Mouse (Mus musculus): ENCODE measurements around the gene Slc35a2. TPM values are rescaled to one million over a fixed set of nuclear protein-coding genes. Genes with fewer than 3 reads are reported as not detected.

The Slc35a2 gene
- total RNA-seq (2021), result 10 to 100 TPM; 45.9 to 52.7 TPM
- long read RNA-seq, experiment 1, transcript Slc35a2-203 (5 exons, 1,527 nt), result major isoform, 16 of 26 reads
- long read RNA-seq, experiment 1, transcript Slc35a2-202 (4 exons, 3,094 nt), result minor isoform, 8 of 26 reads
- long read RNA-seq, experiment 1, partial matches to known transcripts, result 0 of 26 reads
- long read RNA-seq, experiment 1, other reads (novel, unspliced or antisense), result 1 of 26 reads
- long read RNA-seq, experiment 2, transcript Slc35a2-203 (5 exons, 1,527 nt), result major isoform, 16 of 33 reads
- long read RNA-seq, experiment 2, transcript Slc35a2-202 (4 exons, 3,094 nt), result minor isoform, 10 of 33 reads
- long read RNA-seq, experiment 2, partial matches to known transcripts, result 1 of 33 reads
- long read RNA-seq, experiment 2, other reads (novel, unspliced or antisense), result 3 of 33 reads

DNA sequence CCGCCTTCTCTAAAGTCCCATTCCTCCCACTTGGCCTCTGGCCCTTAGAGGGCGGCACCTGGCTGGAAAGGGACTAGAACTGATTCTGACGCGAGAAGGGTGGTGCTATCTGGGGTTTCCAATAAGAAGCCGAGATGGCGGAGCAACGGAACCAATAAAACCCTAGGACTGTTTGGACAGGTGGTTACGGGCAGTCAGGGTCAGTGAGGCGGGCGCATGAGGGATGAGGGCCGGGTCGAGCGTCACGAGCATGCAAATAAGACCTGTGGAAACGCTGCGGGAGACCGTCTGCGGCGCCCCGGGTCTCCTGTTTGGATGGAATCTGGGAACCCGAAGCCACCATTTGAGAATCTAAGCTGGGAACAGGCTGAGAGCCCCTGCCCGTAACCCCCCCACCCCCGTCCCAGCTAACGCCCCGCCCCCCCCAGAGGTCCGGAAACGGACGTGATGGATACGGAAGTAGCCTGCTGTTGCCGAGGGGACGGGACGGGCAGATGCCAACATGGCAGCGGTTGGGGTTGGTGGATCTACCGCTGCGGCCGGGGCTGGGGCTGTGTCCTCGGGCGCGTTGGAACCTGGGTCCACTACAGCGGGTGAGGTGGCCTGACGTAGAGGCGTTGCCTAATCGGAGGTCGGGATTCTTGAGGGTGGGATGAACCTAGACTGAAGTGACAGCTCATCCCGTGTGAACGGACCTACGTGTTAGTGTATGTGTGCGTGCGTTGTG lies at the start of gene Slc35a2:
TSS of gene Slc35a2 (plus strand) at position 188 of the 727 bp plus-strand sequence.
- peak; percentile 70 to 85 for DNase-seq (ENCODE audit: low spot score in 2 of 2)

DNA sequence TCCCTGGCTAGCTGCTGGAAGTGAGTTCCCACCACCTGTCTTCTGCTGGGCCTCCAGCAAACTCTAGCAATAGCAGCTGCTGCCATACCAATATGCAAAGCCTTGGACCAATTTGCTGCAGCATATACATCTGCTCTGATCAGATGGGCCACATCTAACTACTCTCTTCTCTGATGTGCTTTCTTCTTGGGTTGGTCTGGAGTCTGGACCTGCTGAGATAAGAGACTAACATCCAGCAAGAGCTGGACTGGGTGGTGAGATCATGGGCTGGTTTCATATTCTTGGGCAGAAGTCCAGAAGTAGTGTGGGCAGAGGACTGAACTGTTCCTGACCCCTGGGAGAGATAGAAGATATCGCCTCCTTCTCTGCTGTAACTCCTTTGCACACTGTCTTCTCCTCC lies 46.7 kb upstream of the Slc35a2 start:
- no peak for DNase-seq (ENCODE audit: low spot score in 2 of 2)

GRCm38 (mm10) chrX:7840842-7841162 lies 43.0 kb upstream of the Slc35a2 start:
- DNase-seq (ENCODE audit: low spot score in 2 of 2), result no peak

DNA sequence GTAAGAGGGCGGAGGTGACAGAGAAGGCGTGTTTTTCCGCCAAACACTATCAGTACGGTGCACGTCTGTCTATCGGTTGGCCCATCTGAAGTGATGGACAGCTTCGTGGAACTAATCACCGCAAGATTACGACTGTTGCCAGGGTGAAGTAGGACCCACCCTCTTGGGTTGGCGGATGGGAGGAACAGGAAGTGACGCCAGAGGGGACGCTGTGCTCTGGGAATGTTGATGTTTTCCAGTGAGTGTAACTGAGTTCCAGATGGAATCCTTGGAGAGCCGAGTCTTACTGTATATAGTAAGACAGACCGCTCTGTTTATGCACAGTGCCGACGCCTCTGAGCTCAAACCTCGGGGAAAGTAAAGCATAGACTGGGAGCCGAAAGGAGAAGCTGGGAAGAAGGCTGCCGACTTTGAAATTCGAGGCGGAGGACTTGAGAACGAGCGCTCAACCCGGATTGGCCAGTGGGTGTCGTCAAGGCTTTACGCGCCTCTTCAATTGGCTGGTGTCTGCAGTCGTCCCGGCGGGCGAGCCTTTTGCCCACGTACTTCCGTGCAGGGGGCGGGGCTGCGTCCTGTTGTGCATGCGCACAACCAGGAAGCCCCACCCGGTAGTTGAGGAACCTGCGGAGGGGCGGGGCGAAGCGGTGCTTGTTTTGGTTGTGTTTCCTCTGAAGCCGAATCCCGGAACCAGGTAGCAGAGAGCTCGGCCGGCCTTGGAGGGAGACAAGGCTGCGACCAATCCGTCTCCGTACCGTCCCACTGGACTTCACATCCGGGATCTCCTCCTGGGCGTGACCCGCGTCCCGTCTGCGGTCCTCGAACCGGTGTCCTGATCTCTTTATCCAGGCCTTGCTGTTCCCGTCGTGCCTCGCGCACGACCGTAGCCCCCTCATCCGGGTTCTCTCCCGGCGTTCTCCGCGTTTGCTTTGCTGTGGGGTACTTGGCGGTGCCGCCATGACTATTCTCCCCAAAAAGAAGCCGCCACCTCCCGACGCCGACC lies 42.4 kb upstream of the Slc35a2 start, which contains the start of gene Otud5:
TSS of gene Otud5 (plus strand) at position 202 of the 1,000 bp plus-strand sequence.
- peak; percentile 87 to 95 for DNase-seq (ENCODE audit: low spot score in 2 of 2)

GRCm38 (mm10) chrX:7842318-7842717 lies 41.5 kb upstream of the Slc35a2 start:
- no peak for DNase-seq (ENCODE audit: low spot score in 2 of 2)

DNA sequence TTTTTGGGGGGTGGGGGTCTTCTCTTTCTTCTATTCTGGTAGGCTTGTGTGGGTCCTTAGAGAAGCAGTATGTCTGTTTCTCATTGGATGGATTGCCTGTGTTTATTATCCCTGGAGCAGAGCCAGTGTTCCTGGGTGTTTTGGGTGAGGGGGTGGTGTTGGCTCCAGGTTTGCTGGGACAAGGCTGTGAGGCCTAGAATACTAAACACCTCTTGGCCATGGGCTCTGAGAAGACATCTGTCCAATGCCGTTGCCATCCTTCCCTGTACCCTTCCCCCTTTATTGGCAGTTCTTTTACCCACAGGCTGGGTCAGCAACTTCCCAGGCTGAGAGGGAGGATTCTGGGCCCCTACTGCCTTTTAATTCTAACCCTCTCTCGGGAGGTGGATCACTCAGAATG lies 36.0 kb upstream of the Slc35a2 start:
- DNase-seq (ENCODE audit: low spot score in 2 of 2), result peak in 1 of 2 experiments; percentile 63

- no peak for DNase-seq (ENCODE audit: low spot score in 2 of 2)
Measured at GRCm38 (mm10) chrX:7854578-7854977, 29.2 kb upstream of the Slc35a2 start.

GRCm38 (mm10) chrX:7859191-7859753 lies 24.6 kb upstream of the Slc35a2 start:
- DNase-seq (ENCODE audit: low spot score in 2 of 2), result no peak

DNA sequence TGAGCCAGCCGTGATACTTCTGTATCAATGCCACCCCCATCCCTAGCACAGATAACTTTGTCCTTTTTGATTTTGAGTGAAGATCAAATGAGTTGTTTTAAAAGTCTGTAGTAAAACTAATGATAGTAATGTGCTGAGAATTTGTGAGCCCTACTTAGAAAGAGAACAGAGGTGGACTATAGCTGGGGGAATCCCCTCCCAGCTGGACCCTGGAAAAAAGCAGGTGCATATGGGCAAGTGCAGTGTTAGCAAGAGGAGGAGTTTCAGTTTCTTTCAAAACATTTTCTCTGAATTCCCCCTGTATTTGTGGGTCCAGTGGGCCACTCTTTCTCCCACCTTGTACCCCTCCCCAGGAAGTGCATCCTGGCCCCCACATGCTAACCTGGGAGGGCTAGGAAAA lies 20.6 kb upstream of the Slc35a2 start:
- no peak for DNase-seq (ENCODE audit: low spot score in 2 of 2)

- no peak for DNase-seq (ENCODE audit: low spot score in 2 of 2)
Measured at GRCm38 (mm10) chrX:7864551-7864950, 19.3 kb upstream of the Slc35a2 start.

DNA sequence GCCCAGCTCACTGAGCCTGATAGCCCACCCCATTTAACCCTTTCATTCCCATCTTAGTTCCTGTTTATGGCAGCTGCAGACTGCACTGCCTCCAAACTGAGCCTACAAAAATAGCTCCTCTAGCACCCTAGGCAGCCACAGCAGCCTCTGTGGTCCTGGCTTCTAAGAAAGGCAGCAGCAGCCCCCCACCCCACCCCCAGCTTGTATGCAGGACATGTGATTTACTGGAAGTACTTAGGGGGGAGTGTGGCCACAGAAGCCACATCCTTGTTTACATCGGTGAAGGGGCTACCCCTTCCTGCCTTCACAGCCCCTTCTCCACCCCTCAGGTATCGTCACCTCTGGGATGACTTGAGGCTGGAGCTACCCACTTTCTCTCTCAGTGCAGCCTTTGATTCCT lies 18.5 kb upstream of the Slc35a2 start:
- DNase-seq (ENCODE audit: low spot score in 2 of 2), result no peak

GRCm38 (mm10) chrX:7865786-7866185 lies 18.0 kb upstream of the Slc35a2 start:
- no peak for DNase-seq (ENCODE audit: low spot score in 2 of 2)

GRCm38 (mm10) chrX:7867141-7867540 lies 16.7 kb upstream of the Slc35a2 start:
- DNase-seq (ENCODE audit: low spot score in 2 of 2), result no peak

GRCm38 (mm10) chrX:7868506-7868905 lies 15.3 kb upstream of the Slc35a2 start:
- no peak for DNase-seq (ENCODE audit: low spot score in 2 of 2)

DNA sequence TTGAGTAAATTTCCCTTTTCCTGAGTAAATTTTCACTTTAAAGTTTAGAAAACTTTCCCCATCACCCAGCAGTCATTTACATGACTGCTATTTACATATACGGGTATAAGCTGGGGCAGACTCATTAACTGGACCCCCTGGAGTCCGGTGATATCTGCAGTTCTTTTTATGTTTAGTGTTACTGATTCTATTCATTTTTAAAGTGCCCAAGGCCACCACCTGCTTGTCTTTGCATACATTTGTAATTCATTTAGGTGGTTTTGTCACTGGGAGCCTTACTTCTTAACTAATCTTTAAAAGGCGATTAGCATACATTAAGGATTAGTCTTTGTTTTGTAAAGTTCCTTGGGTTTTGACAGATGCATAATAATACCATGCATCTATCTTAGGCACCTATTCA lies 14.0 kb upstream of the Slc35a2 start:
- DNase-seq (ENCODE audit: low spot score in 2 of 2), result no peak

DNA sequence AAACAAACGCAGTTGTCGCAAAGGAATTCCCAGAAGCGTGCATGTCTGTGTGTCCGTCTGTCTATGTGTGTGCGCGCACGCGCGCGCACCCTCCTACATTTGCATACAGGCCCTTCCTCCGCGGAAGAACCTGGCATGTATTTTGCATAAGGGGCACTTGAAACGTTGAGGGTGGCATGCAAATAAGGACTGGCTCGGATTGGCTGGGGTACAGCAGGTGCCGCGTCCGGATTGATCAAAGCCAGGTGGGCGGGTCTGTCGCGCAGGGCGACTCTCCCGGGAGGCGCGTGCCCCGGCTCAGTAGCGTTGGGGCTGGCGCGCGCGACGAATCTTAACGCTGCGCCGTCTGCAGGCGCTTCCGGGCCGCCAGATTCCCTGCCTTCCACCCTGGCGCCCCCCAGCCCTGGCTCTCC lies 5.8 kb upstream of the Slc35a2 start, which contains the start of gene Pim2:
TSS of gene Pim2 (plus strand) at position 256 of the 413 bp plus-strand sequence.
- DNase-seq (ENCODE audit: low spot score in 2 of 2), result peak; percentile 71 to 83

GRCm38 (mm10) chrX:7878495-7878894 lies 5.3 kb upstream of the Slc35a2 start:
- DNase-seq (ENCODE audit: low spot score in 2 of 2), result no peak

DNA sequence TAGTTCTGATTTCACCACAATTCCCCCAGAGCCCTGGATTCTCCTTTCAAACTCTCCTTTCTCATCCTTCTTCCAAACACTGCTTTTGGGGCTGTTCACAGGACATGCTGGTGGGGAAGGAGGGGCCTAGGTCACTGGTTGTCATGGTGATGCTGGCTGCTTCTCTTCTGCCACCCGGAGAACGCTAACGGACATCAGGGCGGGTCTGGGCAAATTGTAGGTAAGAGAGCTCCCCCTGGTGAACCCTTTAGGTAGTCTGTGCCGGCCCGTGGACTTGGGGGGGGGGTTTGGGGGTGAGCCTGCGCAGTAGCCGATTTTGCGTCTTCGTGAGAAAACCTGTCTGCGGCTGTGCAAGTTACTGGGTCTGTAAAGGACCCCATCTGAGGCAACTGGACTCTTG lies 4.0 kb upstream of the Slc35a2 start:
- DNase-seq (ENCODE audit: low spot score in 2 of 2), result peak; percentile 49 to 77

DNA sequence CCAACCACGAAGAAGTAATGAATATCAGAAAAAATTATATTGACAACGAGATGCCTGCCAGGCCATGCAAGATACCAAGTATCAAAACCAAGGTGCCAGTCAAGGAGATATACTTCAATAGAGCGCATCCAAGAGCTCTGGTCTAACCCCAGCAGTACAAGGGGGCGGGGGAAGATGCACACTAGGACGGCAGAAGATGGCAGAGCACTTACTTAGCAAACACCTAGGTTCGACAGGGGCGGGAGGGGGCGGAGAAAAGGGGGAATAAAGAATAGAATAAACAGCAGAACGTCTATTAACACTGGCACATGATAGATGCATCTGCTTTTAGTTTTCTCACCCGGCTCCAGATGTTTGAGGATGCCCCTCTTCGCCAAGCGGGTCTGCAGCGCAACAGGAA lies 14.4 kb downstream of the Slc35a2 start:
- no peak for DNase-seq (ENCODE audit: low spot score in 2 of 2)

Measured in layer of hippocampus, postnatal 14 days (tissue).